Mouse (Mus musculus) megakaryocyte, embryonic 14.5 days (primary cell): ENCODE measurements around the gene Aes.

Experiments used
- FLI1 ChIP-seq: IDR thresholded peaks from 2 replicates; pipeline ENCODE4 v1.6.1; 2012; ENCODE audit warnings: low read length, inconsistent platforms, mixed read lengths
- GATA1 ChIP-seq: IDR thresholded peaks from 3 replicates; pipeline ENCODE4 v1.6.1; 2012; ENCODE audit warnings: mixed read lengths, low read length, inconsistent platforms, borderline replicate concordance

GRCm38 (mm10) chr10:81513798-81514197 lies 45.5 kb upstream of the Aes start:
- TF ChIP-seq GATA1 (no peak), FLI1 (no peak)
